Mouse (Mus musculus) myocyte (in vitro differentiated cells): ENCODE measurements around the gene Haspin. TPM values are rescaled to one million over a fixed set of nuclear protein-coding genes. Genes with fewer than 3 reads are reported as not detected.
A peak's percentile ranks its signal among the peaks of the same experiment; 100 is the strongest.
"Not testable (repeated sequence)": the region's sequence is repeated elsewhere in the genome, so short reads cannot be mapped to it uniquely, and the experiment has no call there.

ENCODE experiments used
- H3K27me3 ChIP-seq: one replicate; pipeline ENCODE4 v1.6.1; 2011; ENCODE audit not compliant: control insufficient read depth, insufficient read depth, insufficient read length
- H3K36me3 ChIP-seq: one replicate; pipeline ENCODE4 v1.6.1; 2011; ENCODE audit not compliant: control insufficient read depth, insufficient read depth
- H3K4me2 ChIP-seq: one replicate; pipeline ENCODE4 v1.6.1; 2011; ENCODE audit warnings: low read depth, control low read depth
- H3K4me3 ChIP-seq: one replicate; pipeline ENCODE4 v1.5.1; 2011; ENCODE audit warnings: mild to moderate bottlenecking, control low read depth, moderate library complexity
- H3K79me2 ChIP-seq: one replicate; pipeline ENCODE4 v1.6.1; 2011; ENCODE audit not compliant: control insufficient read depth, insufficient read depth
- H3ac ChIP-seq: one replicate; pipeline ENCODE4 v1.6.1; 2011; ENCODE audit not compliant: control insufficient read depth, insufficient read length
- CEBPB ChIP-seq: IDR thresholded peaks from 2 replicates; pipeline ENCODE4 v1.6.1; 2011; ENCODE audit warnings: mild to moderate bottlenecking, moderate library complexity; ENCODE audit not compliant: poor library complexity, insufficient read depth, severe bottlenecking
- E2F4 ChIP-seq: IDR thresholded peaks from one replicate; pipeline ENCODE4 v1.6.1; 2011; ENCODE audit warnings: mild to moderate bottlenecking, control low read depth, moderate library complexity; ENCODE audit not compliant: insufficient read depth
- MAX ChIP-seq: IDR thresholded peaks from one replicate; pipeline ENCODE4 v1.6.1; 2011; ENCODE audit warnings: low read depth, mild to moderate bottlenecking, control low read depth
- MYOD1 ChIP-seq, 3 experiments: IDR thresholded peaks; one replicate each; pipeline ENCODE4 v1.6.1; 2011; ENCODE audit warnings: control low read depth in 2 of 3, low read depth in 2 of 3, mild to moderate bottlenecking in 2 of 3, moderate library complexity in 1 of 3; ENCODE audit not compliant: insufficient read length in 2 of 3, control insufficient read depth in 1 of 3
- MYOG ChIP-seq, 3 experiments: IDR thresholded peaks; one replicate each; pipeline ENCODE4 v1.6.1; 2011; ENCODE audit warnings: control low read depth in 2 of 3, low read depth in 2 of 3, mild to moderate bottlenecking in 2 of 3; ENCODE audit not compliant: insufficient read length in 2 of 3, control insufficient read depth in 1 of 3, insufficient read depth in 1 of 3
- POLR2A ChIP-seq: IDR thresholded peaks from one replicate; pipeline ENCODE4 v1.6.1; 2011; ENCODE audit warnings: low read depth, mild to moderate bottlenecking, control low read depth, moderate library complexity; ENCODE audit not compliant: insufficient read length
- POLR2AphosphoS2 ChIP-seq: IDR thresholded peaks from one replicate; pipeline ENCODE4 v1.6.1; 2011; ENCODE audit warnings: low read depth, control low read depth; ENCODE audit not compliant: insufficient read length
- REST ChIP-seq: IDR thresholded peaks from one replicate; pipeline ENCODE4 v1.6.1; 2011; ENCODE audit warnings: mild to moderate bottlenecking, control low read depth, moderate library complexity; ENCODE audit not compliant: insufficient read depth, insufficient read length
- SRF ChIP-seq: IDR thresholded peaks from one replicate; pipeline ENCODE4 v1.6.1; 2011; ENCODE audit warnings: low read depth; ENCODE audit not compliant: control insufficient read depth, insufficient read length
- TCF12 ChIP-seq: IDR thresholded peaks from one replicate; pipeline ENCODE4 v1.6.1; 2011; ENCODE audit warnings: mild to moderate bottlenecking, control low read depth; ENCODE audit not compliant: poor library complexity, insufficient read depth, severe bottlenecking
- TCF3 ChIP-seq: IDR thresholded peaks from one replicate; pipeline ENCODE4 v1.6.1; 2011; ENCODE audit warnings: low read depth, control low read depth; ENCODE audit not compliant: insufficient read length
- USF1 ChIP-seq: IDR thresholded peaks from one replicate; pipeline ENCODE4 v1.6.1; 2011; ENCODE audit warnings: low read depth, mild to moderate bottlenecking, control low read depth, moderate library complexity
- polyA plus RNA-seq: library from polyadenylated mRNA; unstranded; fragments of >200 nt; fragmentation: generic; extraction: Trizol; gene quantifications from one replicate; pipeline ENCODE4 v1.2.1, GENCODE M21; 2012; ENCODE audit warnings: missing spikeins

The Haspin gene
- polyA plus RNA-seq, 1 experiment = 3.3 TPM

DNA sequence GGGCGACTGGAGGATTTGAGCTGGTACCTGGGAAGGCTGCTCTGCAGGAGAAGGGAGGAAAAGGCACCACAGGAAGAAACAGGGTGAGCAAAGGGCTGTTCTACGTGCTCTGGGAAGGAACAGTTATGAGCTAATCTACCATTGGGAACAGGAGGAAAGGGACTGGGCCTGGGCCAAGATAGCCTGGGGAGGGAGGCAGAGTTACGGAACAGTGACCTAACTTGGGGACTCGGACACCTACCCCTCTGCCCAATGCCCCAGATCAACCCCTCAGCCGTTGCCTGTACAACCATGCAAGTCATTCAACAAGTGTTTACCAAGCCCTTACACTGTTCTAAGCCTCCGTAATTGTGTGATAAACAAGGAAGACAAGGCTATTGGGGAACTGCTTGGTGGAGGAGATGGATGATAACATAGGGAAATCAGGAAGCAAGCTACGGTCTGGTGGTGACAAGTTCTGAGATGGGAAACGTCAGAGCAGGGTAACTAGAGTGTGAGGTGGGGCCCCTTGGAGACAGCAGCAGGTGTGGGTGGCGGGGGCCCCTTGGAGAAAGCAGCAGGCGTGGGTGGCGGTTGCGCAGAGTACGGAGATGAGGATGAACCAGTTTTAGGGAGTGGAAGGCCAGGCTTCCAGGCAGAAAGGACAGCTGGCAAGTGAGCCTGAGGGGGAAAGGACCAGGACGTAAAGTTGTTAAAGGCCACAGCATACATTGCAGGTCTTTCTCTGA, 29.0 kb downstream of the Haspin start:
- H3K27me3 ChIP-seq = no peaks in the 10 kb centered on the region
- no peak for TF ChIP-seq MYOG (IDR thresholded peaks at IDR 0.05; ENCODE audit: control insufficient read depth in 1 of 3, insufficient read depth in 1 of 3, insufficient read length in 2 of 3, low read depth in 2 of 3)
- no peak for TF ChIP-seq MYOD1 (IDR thresholded peaks at IDR 0.05; ENCODE audit: control insufficient read depth in 1 of 3, insufficient read length in 2 of 3, low read depth in 2 of 3)
- TF ChIP-seq SRF = no peak
- TF ChIP-seq E2F4 = no peak
- TF ChIP-seq CEBPB = no peak
- no peak for TF ChIP-seq TCF12
- TF ChIP-seq REST = no peak
- TF ChIP-seq POLR2A = no peak
- TF ChIP-seq POLR2AphosphoS2 = no peak
- no peak for TF ChIP-seq USF1
- TF ChIP-seq MAX = no peak
- TF ChIP-seq TCF3 = no peak
- no peaks in the 10 kb centered on the region for H3K79me2 ChIP-seq
- no peaks in the 10 kb centered on the region for H3K36me3 ChIP-seq
- H3K4me2 ChIP-seq = no peak overlapping the region
- H3ac ChIP-seq = no peak overlapping the region
- H3K4me3 ChIP-seq = no peak overlapping the region

DNA sequence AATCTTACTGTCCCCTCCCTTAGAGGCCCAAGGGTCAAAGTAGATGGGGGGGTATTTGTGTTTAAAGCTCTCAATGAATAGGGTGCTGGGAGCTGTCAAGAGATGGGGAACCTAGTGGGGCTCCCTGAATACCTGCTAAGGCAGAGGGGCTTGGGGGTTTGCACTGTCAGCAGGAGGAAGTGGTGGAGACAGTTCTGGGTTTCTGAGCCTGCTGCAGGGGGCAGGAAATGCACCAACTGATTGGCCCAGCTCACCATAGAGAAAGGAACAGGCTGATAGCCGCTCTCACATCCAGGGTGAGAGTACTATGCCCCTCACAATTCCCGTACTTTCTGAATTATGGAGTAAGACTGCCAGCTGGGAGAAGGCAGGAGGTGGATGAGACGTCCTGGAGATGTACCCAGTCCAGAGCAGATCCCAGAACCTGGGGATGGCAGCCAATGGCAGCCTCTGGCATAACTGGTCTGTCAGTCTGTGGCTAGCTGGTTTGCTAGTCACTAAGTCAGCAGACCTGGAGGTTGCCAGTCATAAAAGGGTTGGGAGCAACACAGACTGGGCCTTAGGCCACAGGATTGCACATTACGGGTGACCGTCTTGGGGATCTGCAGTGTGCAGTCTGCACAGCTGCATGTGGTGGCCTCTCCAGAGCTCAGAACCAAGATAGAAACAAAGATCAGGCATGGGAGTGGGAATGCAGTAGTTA, 29.7 kb downstream of the Haspin start:
- Histone ChIP-seq H3K79me2 (no peaks in the 10 kb centered on the region), H3K4me3 (no peak overlapping the region), H3K36me3 (no peaks in the 10 kb centered on the region), H3K27me3 (no peaks in the 10 kb centered on the region), H3K4me2 (no peak overlapping the region), H3ac (no peak overlapping the region)
- TF ChIP-seq CEBPB = no peak
- peak in 1 of 3 experiments; percentile 32 for TF ChIP-seq MYOG (IDR thresholded peaks at IDR 0.05; ENCODE audit: control insufficient read depth in 1 of 3, insufficient read depth in 1 of 3, insufficient read length in 2 of 3, low read depth in 2 of 3)

DNA sequence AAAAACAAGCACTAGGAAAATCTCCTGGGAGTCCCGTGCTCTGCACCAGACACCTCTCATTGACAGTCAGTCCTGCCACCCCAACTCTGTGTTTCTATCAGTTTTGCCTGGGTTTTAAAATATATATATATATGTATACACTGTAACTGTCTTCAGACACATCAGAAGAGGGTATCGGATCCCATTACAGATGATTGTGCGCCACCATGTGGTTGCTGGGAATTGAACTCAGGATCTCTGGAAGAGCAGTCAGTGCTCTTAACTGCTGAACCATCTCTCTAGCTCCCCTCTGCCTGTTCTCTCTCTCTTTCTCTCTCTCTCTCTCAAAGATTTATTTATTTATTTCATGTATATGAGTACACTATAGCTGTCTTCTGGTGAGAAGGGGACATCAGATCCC, 30.7 kb downstream of the Haspin start:
- not testable (repeated sequence) for H3K4me3 ChIP-seq, H3ac ChIP-seq, H3K27me3 ChIP-seq, H3K4me2 ChIP-seq, H3K79me2 ChIP-seq, H3K36me3 ChIP-seq

DNA sequence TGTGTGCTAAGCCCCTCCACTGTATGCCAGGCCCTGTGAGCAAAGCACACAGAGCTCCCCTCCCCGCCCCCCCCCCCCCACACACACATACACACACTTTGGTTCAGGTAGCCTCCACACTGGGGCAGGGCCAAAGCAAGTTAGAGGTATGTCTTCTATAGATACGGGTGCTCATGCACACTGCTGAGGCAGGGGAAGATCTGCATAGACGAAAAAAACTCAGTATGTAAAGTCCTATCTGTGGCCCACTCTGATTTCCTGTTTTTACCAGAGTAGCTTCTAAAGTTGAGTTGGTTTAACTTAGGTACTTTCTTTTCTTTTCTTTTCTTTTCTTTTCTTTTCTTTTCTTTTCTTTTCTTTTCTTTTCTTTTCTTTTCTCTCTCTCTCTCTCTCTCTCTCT, 32.8 kb downstream of the Haspin start:
- Histone ChIP-seq H3ac (no peak overlapping the region), H3K27me3 (no peaks in the 10 kb centered on the region), H3K4me2 (no peak overlapping the region), H3K4me3 (no peak overlapping the region), H3K36me3 (no peaks in the 10 kb centered on the region), H3K79me2 (no peaks in the 10 kb centered on the region)
- TF ChIP-seq SRF (no peak), MYOG (IDR thresholded peaks at IDR 0.05; ENCODE audit: control insufficient read depth in 1 of 3, insufficient read depth in 1 of 3, insufficient read length in 2 of 3, low read depth in 2 of 3) (no peak), MYOD1 (IDR thresholded peaks at IDR 0.05; ENCODE audit: control insufficient read depth in 1 of 3, insufficient read length in 2 of 3, low read depth in 2 of 3) (no peak), MAX (no peak), E2F4 (no peak), CEBPB (no peak), POLR2A (no peak), REST (no peak), TCF12 (no peak), POLR2AphosphoS2 (no peak), USF1 (no peak), TCF3 (no peak)

DNA sequence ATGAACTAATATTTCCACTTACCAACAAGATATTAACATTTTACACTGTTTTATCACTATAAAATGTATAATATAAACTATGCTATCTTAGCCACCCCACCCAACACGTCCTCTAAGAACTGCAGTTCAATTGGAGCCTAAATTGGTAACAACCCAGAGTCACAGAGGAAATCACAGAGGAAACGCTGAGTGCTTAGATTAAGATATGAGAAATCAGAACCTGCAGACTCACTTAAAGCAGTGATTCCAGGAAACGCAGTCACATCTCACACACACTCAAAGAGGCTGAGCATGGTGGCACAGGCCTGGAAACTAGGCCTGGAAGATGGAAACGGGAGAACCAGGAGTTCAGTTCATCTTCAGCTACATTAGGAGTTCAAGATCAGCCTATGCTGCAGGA, 36.8 kb downstream of the Haspin start:
- Histone ChIP-seq H3ac (no peak overlapping the region), H3K36me3 (no peaks in the 10 kb centered on the region), H3K4me3 (no peak overlapping the region), H3K27me3 (no peaks in the 10 kb centered on the region), H3K4me2 (no peak overlapping the region), H3K79me2 (no peaks in the 10 kb centered on the region)
- no peak for TF ChIP-seq POLR2AphosphoS2
- TF ChIP-seq SRF = no peak
- no peak for TF ChIP-seq REST
- no peak for TF ChIP-seq TCF12
- no peak for TF ChIP-seq MYOG (IDR thresholded peaks at IDR 0.05; ENCODE audit: control insufficient read depth in 1 of 3, insufficient read depth in 1 of 3, insufficient read length in 2 of 3, low read depth in 2 of 3)
- TF ChIP-seq USF1 = no peak
- TF ChIP-seq MAX = no peak
- no peak for TF ChIP-seq TCF3
- TF ChIP-seq MYOD1 (IDR thresholded peaks at IDR 0.05; ENCODE audit: control insufficient read depth in 1 of 3, insufficient read length in 2 of 3, low read depth in 2 of 3) = no peak
- no peak for TF ChIP-seq E2F4
- no peak for TF ChIP-seq CEBPB
- no peak for TF ChIP-seq POLR2A
